Mouse (Mus musculus) brain, embryonic 14.5 days (tissue): ENCODE measurements around the gene Kif26b. TPM values are rescaled to one million over a fixed set of nuclear protein-coding genes. Genes with fewer than 3 reads are reported as not detected.

Experiments used
- DNase-seq: peaks from one replicate; pipeline ENCODE4 v3.0.0-alpha.2; 2011; ENCODE audit warnings: low read depth
- CTCF ChIP-seq: fragments of 200-500 bp; IDR thresholded peaks from 2 replicates; pipeline ENCODE4 v1.5.1; 2012; ENCODE audit warnings: inconsistent platforms, mild to moderate bottlenecking, moderate library complexity, borderline replicate concordance; ENCODE audit not compliant: insufficient read depth, insufficient read length; ENCODE audit errors: extremely low read depth
- POLR2A ChIP-seq: fragments of 200-500 bp; IDR thresholded peaks from 2 replicates; pipeline ENCODE4 v1.6.1; 2012; ENCODE audit warnings: mild to moderate bottlenecking, inconsistent platforms, borderline replicate concordance; ENCODE audit not compliant: poor library complexity, insufficient read depth, insufficient read length, severe bottlenecking; ENCODE audit errors: extremely low read depth
- polyA plus RNA-seq: library from polyadenylated mRNA; depleted of rRNA; stranded (reverse); fragments of >200 nt; gene quantifications from 2 replicates; pipeline ENCODE4 v1.2.3, GENCODE M21; 2012

Gene Kif26b
- polyA plus RNA-seq, 1 experiment: 17.0 TPM

DNA sequence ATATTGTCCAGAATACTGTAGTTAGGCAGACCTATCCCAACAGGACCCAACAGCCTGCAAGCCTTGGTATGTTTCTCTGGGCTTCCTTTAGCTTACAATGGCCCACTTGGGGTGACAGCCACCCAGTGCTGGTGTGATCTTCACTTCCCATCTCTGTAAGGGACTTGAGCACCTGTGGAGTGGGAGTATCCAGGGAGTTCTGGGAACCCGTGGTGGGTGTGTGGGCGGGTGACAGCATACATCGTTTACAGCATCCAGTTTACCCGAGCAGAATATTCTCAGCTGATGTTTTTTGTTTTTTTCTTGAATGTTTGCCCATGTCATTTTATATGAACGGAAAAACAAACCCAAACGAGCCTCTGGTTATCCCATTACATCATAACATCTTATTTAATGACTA lies 216.5 kb downstream of the Kif26b start:
- no peak for DNase-seq

DNA sequence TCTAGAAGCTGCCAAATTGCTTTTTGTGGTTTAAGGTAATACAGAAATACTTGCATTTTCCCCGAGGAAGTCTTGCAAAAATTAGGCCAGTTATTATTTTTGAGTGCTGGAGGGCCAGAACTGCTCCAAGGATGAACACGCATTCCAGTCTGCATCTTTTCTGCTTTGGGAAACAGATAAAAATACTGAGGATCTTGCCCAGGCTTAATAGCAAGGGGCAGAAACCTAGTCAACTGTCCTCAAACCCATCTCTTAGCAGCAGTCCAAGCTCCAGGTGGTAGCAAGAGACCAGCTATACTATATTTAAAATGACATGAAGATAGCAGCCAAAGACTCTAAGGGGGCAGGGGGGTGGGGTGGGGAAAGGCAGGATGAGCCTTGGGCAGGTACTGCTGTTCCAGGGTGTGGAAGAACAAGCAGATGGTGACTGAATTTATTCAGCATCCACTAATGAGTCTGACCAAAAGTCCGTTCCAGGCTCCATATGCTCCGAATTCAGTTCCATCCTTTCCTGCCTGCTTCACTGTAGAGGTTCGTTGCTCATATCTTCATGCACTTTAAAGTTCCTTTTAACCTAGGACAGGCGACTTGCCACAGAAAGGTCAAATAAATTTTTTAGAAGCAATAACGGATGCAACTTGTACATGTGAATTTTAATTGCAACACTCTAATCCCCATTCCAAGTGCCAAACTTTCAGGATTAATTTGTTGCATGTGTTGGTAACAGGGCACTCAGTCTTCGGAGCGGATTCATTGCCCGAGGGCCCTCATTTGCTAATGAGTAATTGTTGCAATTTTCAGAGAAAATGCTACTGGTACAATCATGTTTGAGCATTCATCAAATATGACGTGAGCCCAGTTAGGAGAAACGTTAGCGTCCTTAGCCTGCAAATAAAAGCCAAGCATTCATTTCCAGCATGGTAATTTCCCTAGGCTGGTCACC lies 218.6 kb downstream of the Kif26b start:
- no peak for TF ChIP-seq CTCF
- TF ChIP-seq POLR2A: no peak
- peak; percentile 76 for DNase-seq

More for the DNA sequence above, 216.5 kb downstream of the Kif26b start:
- no peak for TF ChIP-seq CTCF
- TF ChIP-seq POLR2A: no peak

DNA sequence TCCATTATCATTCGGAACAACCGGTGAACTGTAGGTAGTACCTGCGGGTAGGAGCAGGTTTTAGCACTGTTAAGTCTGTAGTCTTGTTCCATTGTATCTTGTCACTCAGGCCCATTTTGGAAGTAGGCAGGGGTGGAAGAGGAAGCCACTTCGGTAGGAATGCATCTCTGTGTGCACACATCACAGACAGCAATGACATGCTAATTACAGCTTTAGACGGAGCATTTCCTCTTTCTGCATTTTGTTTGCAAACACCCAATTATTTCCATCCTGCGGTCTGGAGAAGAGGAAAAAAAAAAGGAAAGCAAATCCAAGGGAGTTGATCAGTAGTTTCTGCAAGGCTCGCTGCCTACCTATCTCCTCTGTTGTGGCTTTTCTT lies 219.3 kb downstream of the Kif26b start:
- TF ChIP-seq POLR2A (no peak), CTCF (no peak)
- peak; percentile 60 for DNase-seq

DNA sequence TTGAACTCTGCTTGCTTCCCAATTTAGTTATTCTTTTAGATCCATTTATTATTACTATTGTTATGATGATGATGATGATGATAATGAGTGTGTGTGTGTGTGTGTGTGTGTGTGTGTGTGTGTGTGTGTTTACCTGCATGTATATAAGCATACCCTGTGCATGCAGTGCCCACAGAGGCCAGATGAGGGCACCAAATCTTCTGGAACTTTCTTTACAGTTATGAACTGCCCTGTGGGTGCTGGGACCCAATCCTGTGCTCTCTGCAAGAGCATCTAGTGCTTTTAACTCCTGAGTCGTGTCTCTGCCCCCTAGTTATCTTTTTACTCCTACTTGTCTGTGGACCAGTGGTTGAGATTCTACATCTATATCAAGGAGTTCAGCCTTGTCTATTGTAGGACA lies 219.7 kb downstream of the Kif26b start:
- TF ChIP-seq POLR2A: no peak
- TF ChIP-seq CTCF: no peak
- DNase-seq: no peak

DNA sequence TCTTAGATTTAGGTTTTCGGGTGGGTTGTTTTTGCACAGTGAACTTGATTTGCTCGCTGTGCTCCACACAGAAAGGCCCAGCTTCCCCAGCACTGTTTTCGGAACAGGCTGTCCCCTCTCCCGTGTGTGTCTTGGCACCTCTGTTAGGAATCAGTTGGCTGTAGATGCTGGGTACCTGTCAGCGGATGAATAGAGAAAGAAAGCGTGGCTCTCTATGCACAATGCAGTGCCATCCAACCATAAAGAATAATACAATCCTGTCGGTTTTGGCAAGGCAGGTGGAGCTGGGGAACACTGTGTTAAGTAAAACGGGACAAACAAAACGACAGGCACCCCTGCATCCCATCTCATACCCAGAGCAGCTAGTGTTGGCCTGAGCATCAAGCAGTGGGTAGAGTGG lies 220.9 kb downstream of the Kif26b start:
- DNase-seq: peak; percentile 26
- TF ChIP-seq CTCF (no peak), POLR2A (no peak)

DNA sequence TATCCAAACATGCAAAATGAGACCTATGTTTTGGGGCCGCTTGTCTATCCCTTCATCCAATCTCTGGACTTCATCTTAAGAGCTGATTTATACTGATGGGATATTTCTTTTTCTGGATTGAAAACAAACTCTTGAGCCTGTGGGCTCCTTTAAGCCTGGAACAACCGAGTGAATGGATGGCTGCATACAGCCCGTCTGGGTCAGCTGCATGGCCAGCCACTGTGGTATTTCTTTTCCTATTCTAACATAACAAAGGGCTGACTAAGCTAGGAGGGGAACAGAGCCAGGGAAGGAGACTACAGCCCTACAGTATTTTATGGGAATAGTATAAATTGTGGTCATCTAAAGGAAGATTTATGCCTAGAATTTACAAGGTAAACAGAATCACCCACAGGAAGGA lies 229.5 kb downstream of the Kif26b start:
- no peak for DNase-seq
- TF ChIP-seq CTCF (no peak), POLR2A (no peak)

DNA sequence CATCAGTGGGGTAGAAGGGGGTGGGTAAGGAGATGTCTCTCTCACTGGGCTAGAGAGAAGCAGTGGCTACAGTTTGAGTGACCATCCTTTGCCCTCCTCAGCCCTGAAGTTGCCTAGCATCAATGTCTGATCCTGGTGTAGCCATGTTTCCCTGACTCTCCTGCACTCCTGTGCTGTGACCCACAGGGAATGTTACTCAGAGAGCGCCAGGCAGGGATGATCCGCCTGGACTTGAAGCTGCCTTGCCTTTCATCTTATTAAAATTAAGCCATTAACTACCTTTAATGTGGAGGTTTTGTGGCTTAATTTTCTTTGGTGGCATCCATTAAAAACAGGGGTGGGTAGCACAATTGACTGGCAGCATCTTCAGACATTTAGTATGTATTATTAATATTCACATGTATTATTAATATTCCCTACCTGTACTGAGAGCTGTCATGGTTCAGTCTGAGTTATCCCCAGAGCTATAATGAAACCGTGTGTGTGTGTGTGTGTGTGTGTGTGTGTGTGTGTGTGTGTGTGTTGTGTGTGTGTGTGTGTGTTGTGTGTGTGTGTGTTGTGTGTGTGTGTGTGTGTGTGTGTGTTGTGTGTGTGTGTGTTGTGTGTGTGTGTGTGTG lies 233.3 kb downstream of the Kif26b start:
- TF ChIP-seq CTCF (no peak), POLR2A (no peak)
- DNase-seq: peak; percentile 30

DNA sequence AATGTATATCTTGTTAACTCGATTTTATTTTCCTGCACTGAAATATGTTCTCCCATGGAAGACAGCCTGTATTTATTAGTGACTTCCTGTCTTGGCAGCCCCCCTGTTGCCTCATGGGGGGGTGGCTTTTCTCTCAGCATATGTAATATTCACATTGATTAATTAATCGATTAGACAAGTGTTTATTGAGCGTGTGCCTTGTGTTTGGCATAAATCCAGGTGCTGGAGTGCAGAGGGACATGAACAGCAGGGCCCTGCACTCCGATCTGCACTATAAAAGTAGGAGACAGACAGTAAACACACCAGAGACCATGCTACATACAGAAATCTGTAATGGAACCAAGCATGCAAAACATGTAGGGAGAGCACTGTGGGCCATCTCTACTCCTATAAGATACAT lies 236.0 kb downstream of the Kif26b start:
- DNase-seq: no peak
- no peak for TF ChIP-seq POLR2A
- no peak for TF ChIP-seq CTCF

DNA sequence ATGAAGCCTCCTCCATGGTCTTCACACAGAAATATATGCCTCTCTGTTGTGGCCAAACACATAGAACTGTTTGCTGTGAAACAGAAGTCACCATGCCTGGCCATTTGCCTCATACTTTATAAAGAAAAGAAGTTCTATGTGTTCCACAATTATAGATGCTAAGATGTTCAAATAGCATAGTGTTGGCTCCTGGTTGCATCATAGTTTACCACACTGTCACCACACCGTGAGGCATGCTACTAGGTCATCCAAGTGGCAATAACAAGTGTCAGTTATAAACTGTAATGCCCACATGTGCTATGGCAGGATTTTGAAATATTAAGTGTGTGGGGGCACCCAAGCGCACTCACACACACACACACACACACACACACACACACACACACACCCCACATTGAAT lies 236.7 kb downstream of the Kif26b start:
- DNase-seq: no peak
- no peak for TF ChIP-seq CTCF
- no peak for TF ChIP-seq POLR2A

DNA sequence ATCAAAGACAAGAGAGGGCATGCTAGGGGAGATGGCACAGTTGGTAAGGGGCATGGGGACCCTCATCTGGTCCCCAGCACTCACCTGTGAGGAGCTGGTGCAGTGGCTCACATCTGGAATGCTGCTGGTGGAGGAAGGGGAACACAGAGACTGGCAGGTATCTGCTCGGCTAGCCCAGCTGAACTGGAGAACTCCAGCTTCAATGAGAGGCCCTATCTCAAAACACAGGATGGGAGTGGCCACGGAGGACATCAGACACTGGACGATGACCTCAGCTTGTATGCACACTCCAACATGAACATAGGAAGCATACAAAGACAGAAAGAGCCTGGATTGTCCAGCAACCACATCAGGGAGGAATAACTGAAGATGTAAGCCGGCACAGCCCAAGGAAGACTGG lies 240.1 kb downstream of the Kif26b start:
- TF ChIP-seq POLR2A (no peak), CTCF (no peak)
- no peak for DNase-seq

DNA sequence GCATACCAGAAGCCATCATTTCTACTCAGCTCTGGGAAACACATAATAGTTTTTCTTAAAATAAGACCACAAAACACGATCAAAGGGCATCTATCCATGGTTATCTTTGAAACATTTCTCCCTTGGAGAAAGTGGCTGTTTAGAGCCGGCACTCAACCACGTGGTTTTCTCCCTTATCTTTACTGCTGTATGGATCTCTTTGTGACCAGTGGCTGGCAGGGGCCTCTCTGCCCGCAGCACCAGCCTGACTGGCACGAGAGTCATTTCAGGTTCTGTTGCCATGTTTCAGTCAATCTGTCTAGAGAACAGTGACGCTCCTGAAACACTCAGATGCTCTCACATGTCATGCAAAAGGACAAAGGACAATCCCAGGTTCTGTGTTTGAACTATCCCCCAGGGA lies 241.1 kb downstream of the Kif26b start:
- no peak for DNase-seq
- TF ChIP-seq CTCF (no peak), POLR2A (no peak)
